Mouse (Mus musculus): ENCODE results near the gene Cox7a1.

DNA sequence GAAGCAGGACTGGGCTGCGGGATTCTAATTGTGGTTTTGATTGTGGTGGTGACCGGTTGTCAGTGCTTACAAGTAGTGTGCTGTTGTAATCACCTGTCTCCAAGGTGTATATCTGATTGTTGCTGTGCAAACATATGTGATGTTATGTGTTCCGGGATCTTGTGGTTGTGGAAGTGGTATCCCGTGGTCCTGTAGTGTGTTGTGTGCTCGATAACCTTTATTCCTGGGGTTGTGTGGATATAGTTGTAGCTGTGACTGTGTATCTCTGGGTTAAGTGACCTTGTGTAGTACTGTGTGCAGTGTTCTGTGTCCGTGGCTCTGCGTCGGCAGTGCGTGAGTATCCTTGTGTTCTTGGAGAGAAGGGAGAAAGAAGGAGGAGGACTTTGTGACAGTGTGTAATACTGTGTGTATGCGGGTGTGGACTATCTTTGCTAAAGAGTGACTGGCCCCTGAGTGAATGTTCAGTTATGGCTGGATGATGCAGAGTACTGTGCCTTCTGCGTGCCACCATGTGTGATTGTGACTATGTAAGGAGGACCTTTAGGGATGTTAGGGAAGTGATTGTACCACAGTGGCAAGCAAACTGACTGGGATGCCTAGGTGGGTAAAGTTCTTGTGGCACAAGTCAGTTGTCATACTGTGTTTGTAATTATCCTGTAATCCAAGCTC lies 13.5 kb upstream of the Cox7a1 start:
- TF ChIP-seq POLR2A (IDR thresholded peaks at IDR 0.05; ENCODE audit: borderline replicate concordance, insufficient read depth, low read length) (no peak), CTCF (IDR thresholded peaks at IDR 0.05; ENCODE audit: borderline replicate concordance, insufficient read depth, low read depth, low read length) (no peak)

All from cerebellum, adult 2 months (tissue).